Mouse (Mus musculus) bone marrow macrophage, adult 2 months (primary cell): ENCODE measurements around the gene Eepd1. TPM values are rescaled to one million over a fixed set of nuclear protein-coding genes. Genes with fewer than 3 reads are reported as not detected.

Experiments
- H3K27ac ChIP-seq: 2 replicates; pipeline ENCODE4 v1.5.1; 2012; ENCODE audit warnings: low read depth, low read length; ENCODE audit not compliant: insufficient read depth
- H3K4me1 ChIP-seq: 2 replicates; pipeline ENCODE4 v1.6.1; 2012; ENCODE audit warnings: low read length; ENCODE audit not compliant: control insufficient read depth, insufficient read depth
- H3K4me3 ChIP-seq: 2 replicates; pipeline ENCODE4 v1.5.1; 2012; ENCODE audit warnings: mild to moderate bottlenecking, low read length, moderate library complexity; ENCODE audit not compliant: insufficient read depth
- CTCF ChIP-seq: IDR thresholded peaks from 2 replicates; pipeline ENCODE4 v1.5.1; 2012; ENCODE audit warnings: low read depth, mild to moderate bottlenecking, low read length, moderate library complexity
- POLR2A ChIP-seq: IDR thresholded peaks from 2 replicates; pipeline ENCODE4 v1.6.1; 2012; ENCODE audit warnings: mild to moderate bottlenecking, low read depth, low read length, borderline replicate concordance
- polyA plus RNA-seq: library from polyadenylated mRNA; stranded (reverse); fragments of >200 nt; gene quantifications from 2 replicates; pipeline ENCODE4 v1.2.4, GENCODE M21; 2012; ENCODE audit not compliant: missing spikeins, insufficient read depth, insufficient read length

Gene Eepd1
- polyA plus RNA-seq, 1 experiment, result 26.6 TPM

DNA sequence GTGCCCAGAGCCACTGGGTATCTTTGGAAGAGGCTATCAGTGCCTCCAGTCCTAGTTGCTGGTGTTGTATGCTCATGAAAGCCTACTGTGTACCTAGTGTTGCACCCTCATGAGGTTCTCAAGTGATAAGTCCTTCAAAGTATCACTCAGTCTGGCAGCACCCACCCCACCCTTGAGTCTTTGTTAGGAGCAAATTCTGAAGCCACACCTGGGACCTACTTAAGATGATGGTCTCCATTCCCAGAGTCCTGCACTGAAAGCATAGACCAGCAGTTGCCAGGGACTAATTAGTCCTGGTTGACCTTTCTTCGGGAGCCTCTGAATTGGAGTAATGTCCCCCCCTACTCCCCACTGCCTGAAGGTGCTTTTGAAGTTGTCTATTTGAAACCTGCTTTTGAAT lies 45.2 kb downstream of the Eepd1 start:
- TF ChIP-seq POLR2A (no peak), CTCF (no peak)

GRCm38 (mm10) chr9:25526927-25527337 lies 45.6 kb downstream of the Eepd1 start:
- Histone ChIP-seq H3K27ac (no peak overlapping the region), H3K4me3 (no peak overlapping the region), H3K4me1 (peaks cover 40% of the 10 kb centered on the region)
- TF ChIP-seq POLR2A (no peak), CTCF (no peak)

More for the DNA sequence above, 45.2 kb downstream of the Eepd1 start:
- Histone ChIP-seq H3K27ac (no peak overlapping the region), H3K4me1 (peaks cover 41% of the 10 kb centered on the region), H3K4me3 (no peak overlapping the region)

- Histone ChIP-seq H3K4me1 (peaks cover 38% of the 10 kb centered on the region), H3K27ac (no peak overlapping the region), H3K4me3 (no peak overlapping the region)
- TF ChIP-seq CTCF (no peak), POLR2A (no peak)
Observed at GRCm38 (mm10) chr9:25527359-25528038, 46.2 kb downstream of the Eepd1 start.

GRCm38 (mm10) chr9:25531627-25532026 lies 50.3 kb downstream of the Eepd1 start:
- TF ChIP-seq CTCF (no peak), POLR2A (no peak)
- peaks cover 34% of the 10 kb centered on the region for H3K4me1 ChIP-seq
- H3K4me3 ChIP-seq, result no peak overlapping the region
- peak overlapping the region; percentile 92 for H3K27ac ChIP-seq

GRCm38 (mm10) chr9:25532105-25532504 lies 50.8 kb downstream of the Eepd1 start:
- TF ChIP-seq CTCF (no peak), POLR2A (no peak)
- Histone ChIP-seq H3K4me3 (peak overlapping the region; percentile 50), H3K4me1 (peaks cover 30% of the 10 kb centered on the region), H3K27ac (peak overlapping the region; percentile 92)

- TF ChIP-seq POLR2A, result no peak
- no peak for TF ChIP-seq CTCF
- no peak overlapping the region for H3K4me3 ChIP-seq
- no peak overlapping the region for H3K27ac ChIP-seq
- peaks cover 35% of the 10 kb centered on the region for H3K4me1 ChIP-seq
Observed at GRCm38 (mm10) chr9:25535487-25535886, 54.1 kb downstream of the Eepd1 start.

- no peak for TF ChIP-seq POLR2A
- TF ChIP-seq CTCF, result no peak
- Histone ChIP-seq H3K4me1 (peaks cover 30% of the 10 kb centered on the region), H3K4me3 (no peak overlapping the region), H3K27ac (no peak overlapping the region)
Observed at GRCm38 (mm10) chr9:25539461-25539860, 58.1 kb downstream of the Eepd1 start.

DNA sequence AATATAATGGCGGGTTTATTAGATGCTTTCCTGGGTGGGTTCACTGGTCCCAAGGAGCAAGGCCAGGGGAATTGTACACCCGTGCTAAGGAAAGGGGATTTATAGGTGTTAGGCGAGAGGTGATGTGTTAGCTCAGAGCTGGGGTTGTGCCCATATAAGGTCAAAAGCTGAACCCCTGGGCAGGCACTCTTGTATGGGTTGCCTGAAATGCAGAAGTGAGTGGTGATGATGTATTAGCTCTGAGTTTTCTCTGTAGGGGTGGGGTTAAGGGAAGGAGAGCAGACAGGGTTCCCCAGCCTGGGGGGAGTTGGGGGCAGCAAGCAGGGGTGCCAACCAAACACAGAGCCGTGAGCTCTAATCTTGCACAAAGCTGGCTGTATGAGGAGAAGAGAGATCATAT lies 60.0 kb downstream of the Eepd1 start:
- H3K4me1 ChIP-seq, result peaks cover 34% of the 10 kb centered on the region
- no peak overlapping the region for H3K27ac ChIP-seq
- TF ChIP-seq CTCF, result no peak
- TF ChIP-seq POLR2A, result no peak
- H3K4me3 ChIP-seq, result no peak overlapping the region

DNA sequence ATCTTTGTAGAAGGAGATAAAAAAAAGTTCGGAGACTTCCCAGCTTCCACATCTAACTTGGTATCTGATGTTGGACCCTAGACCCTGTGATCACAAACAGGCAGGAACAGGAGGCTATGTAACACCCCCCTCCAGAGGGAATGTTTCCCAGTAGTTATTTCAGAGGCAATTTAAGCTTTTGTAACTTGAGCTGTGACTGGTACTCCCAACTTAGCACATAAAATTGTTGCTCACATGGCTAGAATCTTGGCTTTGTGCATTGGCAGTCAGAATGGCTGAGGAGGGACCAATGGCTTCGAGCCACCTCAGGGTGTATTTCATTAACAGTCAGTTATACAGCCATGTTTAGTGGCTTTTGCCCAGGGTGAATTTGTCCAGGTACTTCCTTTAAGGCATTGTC lies 63.9 kb downstream of the Eepd1 start:
- Histone ChIP-seq H3K4me3 (no peak overlapping the region), H3K27ac (no peak overlapping the region), H3K4me1 (peaks cover 36% of the 10 kb centered on the region)
- TF ChIP-seq POLR2A, result no peak
- TF ChIP-seq CTCF, result no peak

GRCm38 (mm10) chr9:25549130-25550060 lies 68.0 kb downstream of the Eepd1 start:
- Histone ChIP-seq H3K4me1 (peaks cover 28% of the 10 kb centered on the region), H3K27ac (no peak overlapping the region), H3K4me3 (no peak overlapping the region)
- no peak for TF ChIP-seq POLR2A
- no peak for TF ChIP-seq CTCF

GRCm38 (mm10) chr9:25550196-25550595 lies 68.8 kb downstream of the Eepd1 start:
- Histone ChIP-seq H3K4me3 (no peak overlapping the region), H3K27ac (no peak overlapping the region), H3K4me1 (peaks cover 27% of the 10 kb centered on the region)
- no peak for TF ChIP-seq CTCF
- TF ChIP-seq POLR2A, result no peak
